Mouse (Mus musculus): ENCODE results near the gene March8.
"Not testable (repeated sequence)": the region's sequence is repeated elsewhere in the genome, so short reads cannot be mapped to it uniquely, and the experiment has no call there.

The March8 gene

DNA sequence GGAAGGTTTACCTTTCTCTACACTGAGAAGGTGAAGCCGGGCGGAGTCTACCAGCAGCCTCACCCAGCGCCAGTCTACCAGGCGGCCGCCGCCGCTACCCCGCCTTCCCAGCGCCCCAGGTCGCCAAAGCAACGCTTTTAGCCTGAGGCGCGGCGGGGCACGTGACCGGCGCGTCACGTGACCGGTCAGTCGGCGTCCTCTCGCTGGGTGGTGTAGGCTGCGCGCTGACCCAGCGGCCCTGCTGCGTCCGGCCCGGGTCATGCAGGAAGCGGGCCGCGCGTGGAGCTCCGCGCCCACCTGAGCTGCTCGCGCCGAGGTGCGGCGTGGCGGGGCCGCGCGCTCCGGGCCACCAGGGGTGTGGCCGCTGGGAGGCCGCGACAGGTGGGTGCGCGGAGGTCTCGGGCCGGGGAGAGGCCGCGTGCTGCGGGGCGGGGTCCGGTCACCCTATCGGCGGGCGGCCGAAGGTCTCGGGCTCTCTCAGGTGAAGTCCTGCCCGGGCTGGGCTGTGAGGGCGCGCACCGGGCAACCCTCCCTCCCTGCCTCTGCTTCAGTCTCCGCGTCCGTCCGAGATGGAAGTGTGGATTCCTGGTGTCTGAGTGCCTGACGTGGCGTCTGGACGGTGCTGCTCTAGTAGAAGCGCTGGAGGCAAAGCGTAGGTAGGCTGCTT lies at the start of gene March8:
March8 (plus strand) TSS at position 190 of the 667 bp plus-strand sequence.
- DNase-seq (ENCODE audit: low spot score): peak; percentile 90

- no peak for DNase-seq (ENCODE audit: low spot score)
Observed at GRCm38 (mm10) chr6:116311411-116311810, 26.4 kb upstream of the March8 start.

DNA sequence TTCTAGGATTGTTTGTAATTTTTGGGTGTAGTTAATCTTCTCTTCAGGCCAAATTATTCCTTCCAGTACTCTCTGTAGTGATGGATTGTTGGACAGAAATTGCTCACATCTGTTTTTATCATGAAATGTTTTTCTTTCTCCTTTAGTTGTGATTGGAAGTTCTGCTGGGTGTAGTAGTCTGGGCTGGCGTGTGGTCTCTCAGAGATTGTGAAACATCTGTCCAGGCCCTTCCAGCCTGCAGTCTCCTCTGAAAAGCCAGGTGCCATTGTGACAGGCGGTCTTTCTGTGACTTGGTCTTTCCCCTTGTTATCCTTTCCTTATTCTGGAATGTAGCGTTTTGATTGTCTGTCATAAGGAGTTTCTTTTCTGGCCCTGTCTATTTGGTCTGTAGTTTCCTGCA lies 18.6 kb upstream of the March8 start:
- DNase-seq (ENCODE audit: low spot score): no peak

DNA sequence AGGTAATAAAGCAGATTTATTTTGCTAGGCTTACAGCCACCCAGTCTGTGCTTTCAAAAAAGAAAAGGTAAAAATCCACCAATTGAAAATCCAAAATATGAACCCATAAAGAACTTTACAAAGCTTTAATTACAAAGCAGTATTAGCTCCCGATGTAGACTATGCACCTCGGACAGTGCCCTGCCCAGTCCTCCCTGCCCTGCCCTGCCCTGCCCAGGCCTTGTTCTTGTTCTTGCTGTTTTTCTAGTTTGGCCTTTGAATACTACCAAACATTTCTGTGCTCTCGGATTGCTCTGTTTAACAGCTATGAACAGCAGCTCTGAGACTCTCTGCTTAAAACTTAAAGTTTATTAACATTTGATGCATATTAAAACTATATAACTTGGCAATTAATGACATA lies 11.2 kb upstream of the March8 start:
- DNase-seq (ENCODE audit: low spot score): no peak

GRCm38 (mm10) chr6:116331396-116331795 lies 6.4 kb upstream of the March8 start:
- peak; percentile 8 for DNase-seq (ENCODE audit: low spot score)

DNA sequence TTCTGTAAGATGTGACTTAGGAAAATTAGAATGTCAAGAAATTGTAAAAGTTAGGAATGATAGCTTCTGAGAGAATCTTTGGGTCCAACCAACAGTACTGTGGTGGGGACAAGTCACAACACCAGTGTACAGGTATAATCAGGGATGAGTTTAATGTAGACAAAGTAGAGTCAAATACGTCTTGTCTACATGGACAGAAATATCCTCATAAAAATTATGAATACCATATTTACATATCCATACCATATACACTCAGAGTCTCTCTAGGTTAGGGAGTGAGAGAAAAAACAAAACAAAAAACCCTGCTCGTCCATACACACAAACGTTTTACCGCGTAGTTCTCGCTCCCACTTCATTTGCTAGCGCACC lies 374 bp upstream of the March8 start:
- no peak for DNase-seq (ENCODE audit: low spot score)

DNA sequence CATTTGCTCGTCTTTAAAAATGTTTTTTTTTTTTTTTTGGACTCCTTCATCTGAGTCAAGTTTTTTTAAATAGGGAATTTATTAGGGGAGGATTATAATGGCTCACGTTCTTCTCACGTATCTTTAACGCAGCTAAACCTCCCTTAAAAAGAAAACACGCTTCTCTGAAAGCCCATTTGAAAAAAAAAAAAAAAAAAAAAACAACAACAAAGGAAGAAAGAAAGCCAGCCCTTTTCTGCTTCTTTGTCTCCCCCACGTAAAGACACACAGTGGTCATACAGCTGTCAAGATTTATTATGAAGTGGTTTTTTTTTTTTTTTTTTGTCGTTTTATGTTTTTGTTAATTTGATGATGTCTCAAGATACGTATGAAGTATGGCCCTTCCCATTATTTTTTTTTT lies 696 bp downstream of the March8 start:
- DNase-seq (ENCODE audit: low spot score): no peak

- no peak for DNase-seq (ENCODE audit: low spot score)
Observed at GRCm38 (mm10) chr6:116339088-116339487, 1.3 kb downstream of the March8 start.

- DNase-seq (ENCODE audit: low spot score): no peak
Observed at GRCm38 (mm10) chr6:116340521-116340920, 2.7 kb downstream of the March8 start.

- DNase-seq (ENCODE audit: low spot score): no peak
Observed at GRCm38 (mm10) chr6:116347953-116348352, 10.1 kb downstream of the March8 start.

- DNase-seq (ENCODE audit: low spot score): no peak
Observed at GRCm38 (mm10) chr6:116349997-116350396, 12.2 kb downstream of the March8 start.

GRCm38 (mm10) chr6:116350643-116351042 lies 12.8 kb downstream of the March8 start:
- no peak for DNase-seq (ENCODE audit: low spot score)

DNA sequence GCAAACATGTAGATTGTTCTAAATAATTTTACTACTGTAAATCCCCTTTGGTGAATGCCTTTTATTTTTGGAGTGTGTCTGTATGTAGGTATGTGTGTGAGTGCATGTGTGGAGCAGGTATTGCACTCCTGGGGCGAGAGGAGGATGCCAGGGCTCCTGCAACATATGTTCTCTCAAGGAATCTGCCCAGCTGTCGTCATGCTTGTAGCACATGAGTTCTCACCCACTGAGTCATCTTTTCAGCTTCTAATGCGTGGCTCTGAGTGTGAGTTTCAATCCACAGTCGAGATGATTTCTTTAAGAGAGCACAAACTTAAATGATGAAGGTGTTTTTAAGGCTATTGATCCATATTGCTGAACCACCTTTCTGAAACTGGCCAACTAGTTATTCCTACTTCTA lies 13.7 kb downstream of the March8 start:
- DNase-seq (ENCODE audit: low spot score): no peak

GRCm38 (mm10) chr6:116353428-116353827 lies 15.6 kb downstream of the March8 start:
- DNase-seq (ENCODE audit: low spot score): no peak

DNA sequence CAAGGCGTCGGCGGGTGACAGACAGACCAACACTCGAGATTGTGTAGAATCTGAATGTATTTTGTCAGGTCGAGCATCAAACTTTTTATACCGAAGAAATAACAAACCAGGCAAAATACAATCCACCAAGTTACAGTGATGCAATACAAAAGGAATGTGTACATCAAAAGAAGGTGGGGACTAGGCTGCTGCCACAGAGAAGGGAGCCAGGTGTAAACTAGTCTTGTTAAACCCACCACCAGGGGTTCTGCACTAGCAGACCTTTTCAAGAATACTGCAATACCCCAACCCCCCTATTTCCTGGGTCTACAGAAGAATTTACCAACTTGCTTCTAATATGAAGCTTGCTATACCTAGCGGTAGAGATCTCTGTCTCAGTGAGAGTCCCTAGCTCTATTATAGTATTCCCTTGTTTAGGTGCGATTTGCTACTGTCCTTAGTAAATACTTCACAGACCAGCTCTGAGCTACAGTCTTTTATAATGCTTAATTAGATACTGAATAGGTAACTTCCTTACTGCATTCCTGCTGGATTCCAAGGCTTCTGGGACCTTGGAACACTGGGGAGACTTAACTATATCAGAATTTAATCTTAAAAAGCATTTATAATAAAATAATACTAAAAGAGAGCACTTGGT lies 18.6 kb downstream of the March8 start:
- not testable (repeated sequence) for DNase-seq (ENCODE audit: low spot score)

DNA sequence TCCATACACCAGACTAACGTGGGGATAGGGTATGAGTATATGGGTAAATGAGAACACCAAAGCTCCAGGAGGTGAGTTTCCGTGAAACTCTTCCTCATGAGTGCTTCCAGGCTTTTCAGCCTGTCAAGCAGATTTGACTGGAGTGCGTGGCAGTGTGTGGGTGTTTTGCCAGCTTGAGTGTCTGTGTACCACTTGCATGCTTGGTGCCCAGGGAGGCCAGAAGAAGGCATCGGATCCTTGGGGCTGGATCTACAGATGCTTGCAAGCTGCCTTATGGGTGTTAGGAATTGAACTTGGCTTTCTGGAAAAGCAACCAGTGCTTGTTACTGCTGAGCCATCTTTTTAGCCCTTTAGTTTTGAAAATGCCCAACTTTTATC lies 19.1 kb downstream of the March8 start:
- no peak for DNase-seq (ENCODE audit: low spot score)

- DNase-seq (ENCODE audit: low spot score): no peak
Observed at GRCm38 (mm10) chr6:116358056-116358455, 20.2 kb downstream of the March8 start.

GRCm38 (mm10) chr6:116359256-116359655 lies 21.4 kb downstream of the March8 start:
- DNase-seq (ENCODE audit: low spot score): no peak

- no peak for DNase-seq (ENCODE audit: low spot score)
Observed at GRCm38 (mm10) chr6:116361463-116361862, 23.6 kb downstream of the March8 start.

- DNase-seq (ENCODE audit: low spot score): no peak
Observed at GRCm38 (mm10) chr6:116361993-116362392, 24.2 kb downstream of the March8 start.

DNA sequence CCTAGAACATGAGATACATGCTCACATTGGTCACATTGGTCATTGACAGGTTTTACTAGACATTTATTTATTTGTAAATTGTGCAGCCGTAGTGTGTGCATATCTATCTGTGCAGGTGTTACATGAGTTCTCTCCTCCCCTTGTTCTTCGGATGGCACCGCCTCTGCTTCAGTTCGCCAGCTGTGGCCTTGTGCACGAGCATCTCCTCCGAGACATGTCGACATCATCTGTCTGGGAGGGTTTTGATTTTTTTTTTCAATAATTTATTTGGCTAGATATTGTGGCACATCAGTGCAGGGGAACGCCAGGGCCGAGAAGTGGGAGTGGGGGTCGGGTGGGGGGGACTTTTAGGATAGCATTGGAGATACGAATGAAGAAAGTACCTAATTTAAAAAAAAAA lies 30.1 kb downstream of the March8 start:
- no peak for DNase-seq (ENCODE audit: low spot score)

GRCm38 (mm10) chr6:116369811-116370210 lies 32.0 kb downstream of the March8 start:
- no peak for DNase-seq (ENCODE audit: low spot score)

DNA sequence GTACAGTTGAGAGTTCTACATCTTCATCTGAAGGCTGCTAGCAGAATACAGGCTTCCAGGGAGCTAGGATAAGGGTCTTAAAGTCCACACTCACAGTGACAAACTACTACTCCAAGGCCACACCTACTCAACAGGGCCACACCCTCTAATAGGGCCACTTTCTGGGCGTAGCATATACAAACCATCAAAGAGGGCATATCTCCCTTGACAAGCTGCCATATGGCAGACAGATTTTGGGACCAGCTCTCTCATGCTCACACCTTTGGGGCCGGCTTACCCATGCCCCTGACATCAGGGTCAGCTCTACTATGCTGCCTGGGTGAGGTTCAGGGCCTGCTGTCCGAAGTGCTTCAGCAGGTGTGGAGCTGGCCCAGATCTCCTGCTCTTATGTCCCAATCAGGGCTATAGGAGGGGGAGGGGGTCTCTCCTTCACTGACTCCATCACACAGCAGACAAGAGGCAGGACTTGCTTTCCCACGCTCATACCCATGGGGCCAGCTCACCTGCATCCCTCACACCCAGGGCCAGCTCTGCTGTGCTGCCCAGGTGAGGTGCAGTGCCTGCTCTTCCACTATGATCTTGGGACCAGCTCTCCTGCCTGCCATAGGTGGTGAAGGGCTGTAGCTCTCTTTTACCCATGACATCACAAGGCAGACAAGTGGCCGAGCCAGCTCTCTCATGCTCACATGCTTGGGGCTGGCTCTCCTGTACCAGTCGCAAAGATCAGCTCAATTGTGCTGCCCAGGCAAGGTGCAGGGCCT lies 32.6 kb downstream of the March8 start:
- DNase-seq (ENCODE audit: low spot score): no peak
